Mouse (Mus musculus): ENCODE data around the gene Slc22a23. TPM values are rescaled to one million over a fixed set of nuclear protein-coding genes. Genes with fewer than 3 reads are reported as not detected.

Slc22a23 gene
- polyA plus RNA-seq, 1 experiment from 2014 or later = 12.8 TPM

GRCm38 (mm10) chr13:34271665-34272064 is 73.3 kb downstream of the Slc22a23 start:
- H3K4me3 ChIP-seq = no peak overlapping the region

DNA sequence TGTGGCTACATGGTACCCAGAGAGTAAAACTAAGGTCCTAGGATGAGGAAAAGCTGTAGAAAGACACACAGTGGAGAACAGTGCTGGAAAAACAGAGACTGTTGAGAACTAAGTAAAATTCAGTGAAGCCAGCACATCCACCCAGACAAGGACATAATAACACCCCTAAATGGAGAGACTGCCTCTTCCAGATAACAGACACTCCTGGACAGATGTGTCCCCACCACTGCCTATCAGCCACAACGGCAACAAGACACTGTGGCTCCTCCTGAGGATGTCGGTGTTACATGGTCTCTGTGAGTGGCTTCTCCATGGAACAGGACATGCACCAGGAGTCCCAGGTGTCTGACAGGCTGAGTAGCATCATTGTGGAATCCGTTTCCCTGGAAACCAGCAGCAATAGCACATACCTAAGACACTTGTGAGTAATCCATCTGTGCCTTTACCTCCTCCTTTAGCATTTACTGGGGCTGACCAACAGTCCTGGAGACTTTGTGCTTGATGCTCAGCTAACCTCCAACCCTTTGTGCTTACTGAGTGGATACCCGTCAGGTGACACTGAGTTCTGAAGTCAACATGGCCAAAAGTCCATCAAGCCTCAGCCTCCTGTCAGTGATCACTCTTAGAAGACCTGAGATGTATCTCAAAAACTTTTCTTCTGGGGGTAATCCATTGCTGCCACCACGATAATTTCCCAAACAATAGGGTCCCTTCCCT is 73.9 kb downstream of the Slc22a23 start:
- WGBS = 89% methylated on average over 5 of the region's 5 CpGs
- H3K27ac ChIP-seq = peak overlapping the region; percentile 81; the same call in 1 of the 2 replicates

More at GRCm38 (mm10) chr13:34271665-34272064, 73.3 kb downstream of the Slc22a23 start:
- ATAC-seq (ENCODE audit: low FRiP score) = no peak; the same call in 1 of the 2 replicates
- Histone ChIP-seq H3K4me1 (replicated peaks) (peaks cover 48% of the 10 kb centered on the region), H3K27me3 (no peaks in the 10 kb centered on the region), H3K27ac (0 out of 2 replicates have a peak overlapping the region, but pooled peaks have one; percentile 14), H3K4me2 (no peak overlapping the region), H3K9ac (no peak overlapping the region; the same call in 1 of the 2 replicates), H3K36me3 (0 out of 2 replicates have a peak, but pooled peaks cover 9% of the 10 kb centered on the region), H3K9me3 (no peaks in the 10 kb centered on the region)
- WGBS = 74% methylated on average over 2 of the region's 2 CpGs

GRCm38 (mm10) chr13:34269376-34269991 is 75.5 kb downstream of the Slc22a23 start:
- Histone ChIP-seq H3K36me3 (0 out of 2 replicates have a peak, but pooled peaks cover under 1% of the 10 kb centered on the region), H3K4me3 (no peak overlapping the region), H3K4me1 (replicated peaks) (peaks cover 48% of the 10 kb centered on the region), H3K4me2 (no peak overlapping the region), H3K27ac (peak overlapping the region; percentile 76), H3K9ac (no peak overlapping the region), H3K9me3 (no peaks in the 10 kb centered on the region), H3K27me3 (no peaks in the 10 kb centered on the region)
- WGBS = 46% methylated on average over 2 of the region's 2 CpGs
- ATAC-seq (ENCODE audit: low FRiP score) = peak; percentile 80

More for the DNA sequence above, 73.9 kb downstream of the Slc22a23 start:
- Histone ChIP-seq H3K36me3 (0 out of 2 replicates have a peak, but pooled peaks cover 4% of the 10 kb centered on the region), H3K4me2 (no peak overlapping the region), H3K9ac (no peak overlapping the region), H3K27me3 (no peaks in the 10 kb centered on the region), H3K4me3 (no peak overlapping the region), H3K9me3 (no peaks in the 10 kb centered on the region), H3K4me1 (replicated peaks) (peaks cover 48% of the 10 kb centered on the region)
- no peak for ATAC-seq (ENCODE audit: low FRiP score)

DNA sequence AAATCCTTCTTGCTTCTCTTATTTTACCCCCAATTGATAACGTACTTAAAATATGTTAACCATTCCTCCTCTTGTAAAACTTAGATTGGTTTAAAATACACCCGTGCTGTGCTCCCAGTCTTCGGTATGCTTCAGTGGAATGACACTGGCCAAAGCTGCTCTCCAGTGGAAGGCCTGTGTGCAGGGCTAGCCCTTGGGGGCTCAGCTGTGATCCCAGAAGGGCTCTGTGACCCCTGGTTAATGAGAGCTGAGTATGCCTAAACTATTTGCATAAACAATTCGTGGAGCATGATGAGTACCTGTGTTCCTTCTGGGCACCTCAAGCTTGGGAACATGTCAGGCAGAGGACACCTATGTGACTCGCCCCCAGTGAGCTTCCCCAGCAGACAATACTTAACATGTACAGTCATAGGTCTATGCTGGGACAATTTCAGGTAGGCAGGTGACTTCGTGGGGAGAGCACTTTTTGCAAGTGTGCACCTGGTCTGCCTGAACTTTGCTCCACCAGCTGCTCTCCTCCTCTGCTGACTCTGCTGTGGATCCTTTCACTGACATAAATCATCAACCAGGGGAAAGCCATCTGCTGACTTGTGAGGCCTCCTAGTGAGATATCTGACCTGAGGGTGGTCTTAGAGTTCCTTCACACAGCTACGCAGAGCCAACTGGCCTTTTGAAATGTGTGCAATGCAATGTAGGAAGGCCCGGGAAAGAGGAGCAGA is 77.9 kb downstream of the Slc22a23 start:
- WGBS = 84% methylated on average over 8 of the region's 8 CpGs
- H3K36me3 ChIP-seq = no peaks in the 10 kb centered on the region
- no peak for ATAC-seq (ENCODE audit: low FRiP score)

GRCm38 (mm10) chr13:34266067-34266466 is 78.9 kb downstream of the Slc22a23 start:
- WGBS = 96% methylated on average over 8 of the region's 8 CpGs
- no peak overlapping the region for H3K4me3 ChIP-seq

More for the DNA sequence above, 77.9 kb downstream of the Slc22a23 start:
- Histone ChIP-seq H3K9ac (no peak overlapping the region), H3K4me2 (no peak overlapping the region), H3K4me3 (no peak overlapping the region), H3K4me1 (replicated peaks) (peaks cover 39% of the 10 kb centered on the region), H3K27me3 (no peaks in the 10 kb centered on the region), H3K27ac (no peak overlapping the region), H3K9me3 (no peaks in the 10 kb centered on the region)

GRCm38 (mm10) chr13:34265576-34265975 is 79.4 kb downstream of the Slc22a23 start:
- Histone ChIP-seq H3K4me1 (replicated peaks) (peaks cover 25% of the 10 kb centered on the region), H3K36me3 (no peaks in the 10 kb centered on the region), H3K4me2 (no peak overlapping the region), H3K4me3 (no peak overlapping the region), H3K9ac (no peak overlapping the region), H3K27ac (no peak overlapping the region), H3K27me3 (no peaks in the 10 kb centered on the region), H3K9me3 (no peaks in the 10 kb centered on the region)
- WGBS = 82% methylated on average over 5 of the region's 5 CpGs
- no peak for ATAC-seq (ENCODE audit: low FRiP score)

More at GRCm38 (mm10) chr13:34266067-34266466, 78.9 kb downstream of the Slc22a23 start:
- Histone ChIP-seq H3K36me3 (no peaks in the 10 kb centered on the region), H3K4me1 (replicated peaks) (peaks cover 29% of the 10 kb centered on the region), H3K9me3 (no peaks in the 10 kb centered on the region), H3K4me2 (no peak overlapping the region), H3K27me3 (no peaks in the 10 kb centered on the region), H3K9ac (no peak overlapping the region), H3K27ac (no peak overlapping the region)
- no peak for ATAC-seq (ENCODE audit: low FRiP score)

DNA sequence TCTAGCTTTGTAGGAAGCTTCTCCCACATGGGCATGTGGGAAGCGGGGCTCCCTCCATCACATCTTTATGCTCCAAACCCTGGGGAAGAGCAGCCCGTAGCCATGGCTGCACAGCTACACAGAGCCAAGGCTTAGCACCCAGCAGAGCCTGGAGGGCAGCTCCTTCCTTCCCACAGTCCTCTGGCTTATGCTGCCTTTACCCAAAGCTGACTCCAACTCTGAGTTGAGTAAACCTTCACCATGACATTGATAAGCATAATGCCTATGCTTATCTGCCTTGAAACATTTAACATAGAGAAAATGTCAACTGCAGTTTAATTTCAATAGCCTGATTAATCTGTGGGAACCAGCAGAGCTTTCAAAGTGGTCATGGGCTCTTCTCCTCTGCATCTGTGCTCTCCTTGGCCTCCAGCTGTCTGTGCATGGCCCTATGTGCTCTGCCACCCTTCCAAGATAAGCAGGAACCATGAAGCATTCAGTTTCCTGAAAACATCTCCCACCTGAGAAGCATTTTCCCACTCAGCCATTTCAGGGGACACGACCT is 79.9 kb downstream of the Slc22a23 start:
- no peaks in the 10 kb centered on the region for H3K36me3 ChIP-seq
- no peak overlapping the region for H3K4me2 ChIP-seq
- peaks cover 20% of the 10 kb centered on the region for H3K4me1 ChIP-seq (replicated peaks)
- no peak overlapping the region for H3K4me3 ChIP-seq
- no peak overlapping the region for H3K27ac ChIP-seq
- H3K27me3 ChIP-seq = no peaks in the 10 kb centered on the region
- no peak overlapping the region for H3K9ac ChIP-seq
- 90% methylated on average over 3 of the region's 3 CpGs for WGBS
- no peak for ATAC-seq (ENCODE audit: low FRiP score)
- H3K9me3 ChIP-seq = no peaks in the 10 kb centered on the region

- 90% methylated on average over 2 of the region's 2 CpGs for WGBS
- ATAC-seq (ENCODE audit: low FRiP score) = no peak
- H3K4me1 ChIP-seq (replicated peaks) = peaks cover 18% of the 10 kb centered on the region
- no peak overlapping the region for H3K27ac ChIP-seq
- no peak overlapping the region for H3K9ac ChIP-seq
- H3K4me3 ChIP-seq = no peak overlapping the region
- no peak overlapping the region for H3K4me2 ChIP-seq
- no peaks in the 10 kb centered on the region for H3K27me3 ChIP-seq
- H3K36me3 ChIP-seq = no peaks in the 10 kb centered on the region
- no peaks in the 10 kb centered on the region for H3K9me3 ChIP-seq
These were observed 80.5 kb downstream of the Slc22a23 start for GRCm38 (mm10) chr13:34264508-34264907.

DNA sequence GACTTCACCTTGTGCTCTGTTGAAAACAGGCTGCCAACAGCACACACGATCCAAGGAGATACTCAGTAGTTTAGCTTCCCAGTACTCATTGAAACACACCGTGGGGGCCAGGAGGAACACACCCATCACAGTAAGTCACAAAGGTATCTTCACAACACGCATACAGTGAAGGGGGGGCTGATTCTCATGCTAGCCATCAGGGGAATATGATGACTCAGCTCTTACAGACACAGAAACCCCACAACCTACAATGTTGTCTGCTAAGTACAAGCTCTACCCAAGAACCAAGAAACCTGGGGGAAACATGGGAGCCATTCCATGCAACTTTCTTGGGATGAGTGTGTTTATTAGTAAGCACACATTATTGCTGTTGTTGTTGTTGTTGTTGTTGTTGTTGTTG is 86.2 kb downstream of the Slc22a23 start:
- H3K27me3 ChIP-seq = no peaks in the 10 kb centered on the region
- peaks cover 14% of the 10 kb centered on the region for H3K4me1 ChIP-seq (replicated peaks)
- H3K4me2 ChIP-seq = no peak overlapping the region
- WGBS = 87% methylated on average over 3 of the region's 3 CpGs
- H3K36me3 ChIP-seq = peaks cover 4% of the 10 kb centered on the region; the same call in 1 of the 2 replicates
- H3K9ac ChIP-seq = no peak overlapping the region
- no peak overlapping the region for H3K4me3 ChIP-seq
- no peak for ATAC-seq (ENCODE audit: low FRiP score)
- H3K9me3 ChIP-seq = no peaks in the 10 kb centered on the region
- no peak overlapping the region for H3K27ac ChIP-seq

GRCm38 (mm10) chr13:34257177-34257576 is 87.8 kb downstream of the Slc22a23 start:
- no peaks in the 10 kb centered on the region for H3K9me3 ChIP-seq
- no peak overlapping the region for H3K4me3 ChIP-seq
- no peak overlapping the region for H3K4me2 ChIP-seq
- peaks cover 4% of the 10 kb centered on the region; the same call in 1 of the 2 replicates for H3K36me3 ChIP-seq
- 93% methylated on average over 7 of the region's 7 CpGs for WGBS
- no peak for ATAC-seq (ENCODE audit: low FRiP score)
- H3K27ac ChIP-seq = no peak overlapping the region
- no peaks in the 10 kb centered on the region for H3K27me3 ChIP-seq
- peaks cover 14% of the 10 kb centered on the region for H3K4me1 ChIP-seq (replicated peaks)
- no peak overlapping the region for H3K9ac ChIP-seq

GRCm38 (mm10) chr13:34256676-34257075 is 88.3 kb downstream of the Slc22a23 start:
- WGBS = 93% methylated on average over 2 of the region's 2 CpGs
- Histone ChIP-seq H3K27ac (no peak overlapping the region), H3K9ac (no peak overlapping the region), H3K4me2 (no peak overlapping the region), H3K36me3 (peaks cover 4% of the 10 kb centered on the region; the same call in 1 of the 2 replicates), H3K27me3 (no peaks in the 10 kb centered on the region), H3K4me3 (no peak overlapping the region), H3K4me1 (replicated peaks) (peaks cover 14% of the 10 kb centered on the region), H3K9me3 (no peaks in the 10 kb centered on the region)
- no peak for ATAC-seq (ENCODE audit: low FRiP score)

DNA sequence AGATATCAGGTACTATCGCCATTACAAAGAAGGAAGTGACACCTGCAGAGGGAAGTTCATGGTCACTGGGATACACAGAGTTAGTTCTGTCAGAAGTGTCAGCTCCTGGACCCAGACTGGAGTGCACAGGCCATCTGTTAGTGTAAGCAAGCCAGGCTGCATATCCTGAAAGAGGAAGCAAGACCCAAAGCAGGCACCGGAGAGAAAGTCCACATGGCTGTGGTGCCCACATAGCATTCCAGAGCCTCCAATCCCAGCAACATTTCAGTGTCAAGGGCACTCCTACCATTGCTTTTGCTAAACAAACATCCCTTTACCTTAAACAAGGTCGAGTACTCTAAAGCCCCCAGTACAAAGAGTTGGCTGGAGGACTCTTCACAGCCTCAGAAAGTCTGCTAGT is 89.7 kb downstream of the Slc22a23 start:
- no peak overlapping the region for H3K27ac ChIP-seq
- no peak overlapping the region for H3K4me3 ChIP-seq
- WGBS = 78% methylated on average over 3 of the region's 3 CpGs
- H3K36me3 ChIP-seq = peaks cover 4% of the 10 kb centered on the region; the same call in 1 of the 2 replicates
- peaks cover 18% of the 10 kb centered on the region for H3K4me1 ChIP-seq (replicated peaks)
- no peak overlapping the region for H3K4me2 ChIP-seq
- no peaks in the 10 kb centered on the region for H3K27me3 ChIP-seq
- ATAC-seq (ENCODE audit: low FRiP score) = no peak
- H3K9me3 ChIP-seq = no peaks in the 10 kb centered on the region
- H3K9ac ChIP-seq = no peak overlapping the region
